Mouse (Mus musculus): ENCODE measurements around the gene Vmn2r88.
"Not testable (repeated sequence)": the region's sequence is repeated elsewhere in the genome, so short reads cannot be mapped to it uniquely, and the experiment has no call there.

The Vmn2r88 gene

DNA sequence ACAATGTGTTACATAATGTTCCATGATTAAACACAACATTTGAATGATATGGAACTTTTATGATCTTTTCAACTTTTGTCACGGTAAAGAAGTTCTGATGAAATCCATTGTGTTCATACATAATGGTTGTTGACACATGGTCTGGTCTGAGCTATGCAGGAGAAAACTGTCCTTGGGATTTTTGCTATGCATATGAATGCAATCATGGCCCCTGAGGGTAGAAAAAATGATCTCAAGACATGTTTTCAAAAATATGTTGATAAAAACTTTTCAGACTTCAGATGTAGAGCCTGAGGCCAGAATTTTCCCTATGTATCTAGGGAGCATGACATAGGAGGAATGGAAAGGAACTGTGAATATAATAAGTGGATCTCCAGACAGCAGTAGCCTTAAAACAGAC is at the start of gene Vmn2r88:
TSS of gene Vmn2r88 (plus strand) at position 301 of the 400 bp plus-strand sequence.
- DNase-seq (ENCODE audit: extremely low spot score), result no peak

DNA sequence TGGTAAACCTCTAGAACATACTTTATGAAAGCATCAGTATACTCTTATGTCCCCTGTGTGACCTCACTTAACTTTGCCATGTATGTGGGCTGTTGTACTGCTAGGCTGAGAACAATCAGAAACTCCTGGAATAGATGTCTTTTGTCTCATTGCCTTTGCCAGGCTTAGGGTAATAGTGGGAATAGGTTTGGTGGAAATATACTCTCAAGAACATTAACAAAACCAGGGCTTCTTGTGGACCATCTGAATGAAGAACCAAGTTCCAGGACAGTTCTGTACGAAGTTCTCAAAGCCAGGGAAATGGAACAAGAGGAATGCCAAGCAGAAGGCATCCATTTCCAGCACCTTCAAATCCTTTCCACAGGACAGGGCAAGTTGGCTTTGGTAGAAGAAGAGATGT is 49.2 kb upstream of the Vmn2r88 start, which contains the start of gene Gm7247:
TSS of gene Gm7247 (plus strand) at position 301 of the 400 bp plus-strand sequence.
- no peak for DNase-seq (ENCODE audit: extremely low spot score)

DNA sequence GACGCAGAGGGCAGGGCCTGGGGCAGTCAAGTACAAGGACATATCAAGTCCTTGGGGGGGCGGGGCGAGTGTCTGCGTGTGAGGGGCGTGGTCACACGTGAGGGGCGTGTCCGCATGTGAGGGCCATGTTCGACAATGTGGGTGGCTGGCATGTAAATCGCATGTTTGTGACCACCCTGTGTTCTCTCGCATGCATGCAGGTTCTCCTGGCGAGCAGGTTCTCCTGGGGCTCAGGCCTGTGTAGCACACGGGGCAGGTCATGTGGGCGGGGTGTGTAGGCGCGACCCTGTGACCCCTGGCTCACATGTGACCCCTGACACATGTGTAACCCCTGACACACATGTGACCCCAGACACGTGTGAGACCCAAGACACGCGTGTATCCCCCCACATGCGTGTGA is 27.8 kb upstream of the Vmn2r88 start:
- DNase-seq (ENCODE audit: extremely low spot score), result no peak

DNA sequence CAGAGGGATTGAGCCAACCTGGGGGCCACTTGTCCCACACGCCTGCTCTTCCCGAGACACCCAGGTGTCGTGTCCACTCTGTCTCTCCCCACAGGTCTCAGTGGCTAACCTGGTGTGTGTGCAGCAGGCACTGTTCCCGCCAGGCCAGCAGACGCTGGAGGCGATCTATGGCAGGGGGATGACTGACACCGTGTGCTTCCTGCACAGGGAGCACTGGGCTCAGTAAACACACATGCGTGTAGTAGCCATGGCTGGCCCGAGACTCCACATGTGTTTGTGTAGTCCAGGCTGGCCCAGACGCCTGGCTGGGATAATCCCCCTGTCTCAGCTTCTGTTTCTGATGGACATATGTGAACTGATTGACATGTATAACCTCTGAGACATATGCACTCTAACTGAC is 26.3 kb upstream of the Vmn2r88 start:
- no peak for DNase-seq (ENCODE audit: extremely low spot score)

DNA sequence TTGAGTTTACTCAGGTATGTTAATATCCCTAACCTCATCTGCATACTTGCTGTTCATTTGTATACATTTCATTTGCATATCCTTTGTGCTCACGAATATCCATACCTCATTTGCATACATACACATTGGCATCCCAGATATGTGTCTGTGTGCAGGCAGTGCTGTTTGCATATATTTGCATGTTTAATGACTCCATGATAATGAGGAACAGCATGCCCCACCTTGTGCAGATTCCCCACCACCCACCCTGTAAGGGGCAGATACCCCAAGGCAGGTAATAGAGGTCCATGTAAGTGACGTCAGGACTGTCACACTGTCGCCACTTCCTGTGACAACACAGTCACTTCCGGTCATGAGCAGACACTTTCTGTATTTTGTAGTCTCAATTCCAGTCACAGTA is 24.9 kb upstream of the Vmn2r88 start:
- no peak for DNase-seq (ENCODE audit: extremely low spot score)

DNA sequence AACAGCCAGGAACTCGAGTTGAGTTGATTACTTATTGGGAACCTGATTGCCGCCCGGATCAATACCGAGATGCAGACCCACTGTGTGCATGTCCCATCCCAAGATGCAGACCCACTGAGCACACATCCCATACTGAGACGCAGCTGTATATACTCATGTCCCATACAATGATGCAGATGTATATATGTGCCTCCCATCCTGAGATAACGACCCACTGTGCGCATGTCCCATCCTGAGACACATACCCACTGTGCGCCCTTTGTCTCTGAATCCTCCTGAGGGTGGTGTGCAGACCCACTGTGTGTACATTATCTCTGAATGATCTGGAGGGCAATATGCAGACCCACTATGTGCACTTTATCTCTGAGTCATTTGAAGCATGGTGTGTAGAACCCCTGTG is 22.9 kb upstream of the Vmn2r88 start:
- DNase-seq (ENCODE audit: extremely low spot score), result no peak

DNA sequence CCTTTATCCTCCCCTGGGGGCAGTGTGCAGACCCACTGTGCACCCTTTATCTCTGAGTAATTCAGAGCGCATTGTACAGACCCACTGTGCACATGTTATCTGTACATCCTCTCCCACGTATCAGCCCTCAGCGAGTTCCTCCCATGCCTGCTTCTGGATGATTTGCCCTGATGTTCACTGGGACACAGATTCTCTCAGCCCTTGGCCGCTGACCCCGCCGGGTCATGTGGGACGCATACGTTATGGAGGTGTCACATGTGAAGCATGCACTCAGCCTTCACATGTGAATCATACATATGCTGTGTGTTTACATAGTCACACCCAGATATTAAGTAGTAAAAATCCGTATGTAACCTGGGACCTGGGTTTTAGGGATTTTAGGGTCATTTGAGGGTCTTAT is 22.4 kb upstream of the Vmn2r88 start:
- DNase-seq (ENCODE audit: extremely low spot score), result no peak

DNA sequence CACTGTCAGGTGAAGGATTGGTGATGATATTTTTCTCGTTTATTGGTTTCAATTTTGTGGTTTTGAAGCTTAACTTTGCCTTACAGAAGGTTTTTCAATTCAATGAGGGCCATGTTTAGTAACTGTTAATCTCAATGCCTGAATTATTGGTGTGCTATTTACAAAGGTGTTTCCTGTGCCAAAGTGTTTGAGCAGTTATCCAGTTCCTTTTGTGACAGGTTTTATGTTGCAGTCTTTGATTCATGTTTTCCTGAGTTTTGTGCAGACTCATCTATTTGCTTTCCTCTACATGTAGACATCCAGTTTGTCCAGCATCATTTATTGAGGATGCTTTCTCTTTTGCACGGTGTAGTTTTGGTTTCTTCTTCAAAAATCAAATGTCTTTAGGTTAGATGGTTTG is 13.3 kb downstream of the Vmn2r88 start:
- DNase-seq (ENCODE audit: extremely low spot score), result no peak

DNA sequence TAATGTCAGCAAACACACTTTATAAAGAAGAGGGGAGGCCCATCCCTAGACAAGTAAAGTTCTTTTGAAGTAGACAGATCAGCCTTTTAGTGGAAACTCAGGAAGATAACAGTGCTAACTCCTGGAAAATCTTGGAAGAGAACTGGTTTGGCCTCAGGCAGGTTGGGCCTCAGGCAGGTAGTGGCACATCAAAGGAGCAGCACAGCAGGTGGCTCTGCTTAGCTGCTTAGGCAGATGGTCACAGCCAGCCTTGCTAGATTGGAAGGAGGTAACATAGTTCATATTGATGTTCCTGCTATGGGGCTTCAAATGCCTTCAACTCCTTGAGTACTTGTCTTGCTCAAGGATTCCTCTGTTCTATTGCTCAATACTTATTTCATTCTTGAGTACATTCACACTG is 19.5 kb downstream of the Vmn2r88 start:
- not testable (repeated sequence) for DNase-seq (ENCODE audit: extremely low spot score)

DNA sequence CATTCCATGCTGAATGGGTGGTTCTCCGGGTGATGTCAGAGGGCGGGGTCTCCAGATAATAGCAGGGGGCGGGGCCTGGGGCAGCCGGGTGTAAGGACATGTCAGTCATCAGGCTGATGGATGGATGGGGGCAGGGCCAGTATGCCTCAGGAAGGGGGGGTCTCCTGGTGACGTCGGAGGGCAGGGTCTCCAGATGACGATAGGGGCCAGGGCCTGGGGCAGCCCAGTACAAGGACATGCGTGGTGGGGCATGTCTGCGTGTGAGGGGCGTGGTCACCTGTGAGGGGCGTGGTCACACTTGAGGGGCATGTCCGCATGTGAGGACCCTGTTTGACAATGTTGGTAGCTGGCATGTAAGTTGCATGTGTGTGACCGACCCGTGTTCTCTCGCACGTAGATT is 23.9 kb downstream of the Vmn2r88 start:
- DNase-seq (ENCODE audit: extremely low spot score), result no peak

DNA sequence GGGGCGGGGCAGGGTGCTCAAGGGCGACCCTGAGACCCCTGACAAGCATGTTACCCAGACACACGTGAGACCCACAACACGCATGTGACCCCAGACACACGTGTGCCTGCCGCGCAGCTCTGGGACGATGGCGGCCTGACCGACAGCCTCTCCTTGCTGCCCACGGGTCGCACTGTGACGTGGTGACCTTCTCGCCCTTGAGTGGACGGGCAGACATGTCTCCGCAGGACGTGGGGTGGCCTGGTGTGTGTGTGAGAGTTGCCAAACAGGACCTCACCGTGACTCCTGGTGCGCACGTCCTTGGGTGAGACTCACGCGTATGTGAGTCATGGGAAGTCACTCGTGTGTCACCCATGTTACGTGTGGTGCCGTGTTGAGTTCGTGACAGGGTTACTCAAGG is 24.4 kb downstream of the Vmn2r88 start:
- no peak for DNase-seq (ENCODE audit: extremely low spot score)

DNA sequence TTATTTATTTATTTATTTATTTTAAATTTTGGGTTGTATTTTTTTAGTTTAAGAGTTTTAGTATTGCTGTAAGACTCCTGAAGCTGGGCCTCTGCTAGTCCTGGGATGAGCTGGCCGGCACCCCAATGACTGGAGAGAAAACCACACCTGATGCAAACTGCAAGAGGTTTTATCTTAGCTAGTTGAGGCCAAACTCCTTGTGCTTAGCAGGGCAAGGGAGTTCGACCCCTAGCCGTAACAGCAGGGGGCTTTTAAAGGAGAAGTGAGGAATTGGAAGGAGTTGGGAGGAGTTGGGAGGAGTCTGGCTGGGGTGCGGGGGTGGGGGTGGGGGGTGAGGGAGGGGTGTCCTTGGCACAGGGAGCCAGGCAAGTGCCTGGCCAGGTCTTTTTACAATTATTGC is 28.3 kb downstream of the Vmn2r88 start:
- no peak for DNase-seq (ENCODE audit: extremely low spot score)

DNA sequence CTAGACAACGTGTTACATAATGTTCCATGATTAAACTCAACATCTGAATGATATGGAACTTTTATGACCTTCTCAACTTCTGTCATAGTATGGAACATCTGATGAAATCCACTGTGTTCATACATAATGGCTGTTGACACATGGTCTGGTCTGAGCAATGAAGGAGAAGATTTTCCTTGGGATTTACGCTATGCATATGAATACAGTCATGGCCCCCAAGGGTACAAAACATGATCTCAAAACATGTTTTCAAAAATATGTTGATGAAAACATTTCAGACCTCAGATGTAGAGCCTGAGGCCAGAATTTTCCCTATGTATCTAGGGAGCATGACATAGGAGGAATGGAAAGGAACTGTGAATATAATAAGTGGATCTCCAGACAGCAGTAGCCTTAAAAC is 40.9 kb downstream of the Vmn2r88 start, which contains the start of gene Vmn2r89:
TSS of gene Vmn2r89 (plus strand) at position 301 of the 400 bp plus-strand sequence.
- not testable (repeated sequence) for DNase-seq (ENCODE audit: extremely low spot score)

Data from embryo, embryonic 9.5 days (tissue).